Mouse (Mus musculus) 3T3-L1 (cell line): Measurements from ENCODE around the gene Cst7.

Experiments
- DNase-seq: peaks from one replicate; pipeline ENCODE4 v3.0.0-alpha.2; 2015; ENCODE audit warnings: low read depth, low spot score

Gene Cst7

DNA sequence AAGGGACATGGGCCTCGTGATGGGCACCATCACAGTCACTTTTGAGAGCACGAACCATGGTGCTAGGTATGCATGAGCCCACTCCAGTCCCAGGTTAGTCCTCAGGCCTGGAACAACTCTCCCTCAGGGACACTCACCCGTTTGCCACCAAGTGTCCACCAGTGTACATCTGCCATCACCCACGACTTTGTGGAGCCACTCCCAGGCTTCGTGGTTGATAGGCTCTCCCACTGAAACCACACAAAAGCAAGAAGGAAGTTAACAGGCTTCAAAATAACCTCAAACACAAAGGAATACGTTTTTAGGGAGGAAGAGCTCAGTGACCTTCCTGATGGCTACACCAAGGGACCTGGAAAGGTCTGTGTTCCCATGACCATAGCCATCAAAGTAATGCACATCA lies 56.9 kb downstream of the Cst7 start:
- no peak for DNase-seq
